Mouse (Mus musculus): ENCODE results near the gene Zfp94.

Gene Zfp94

DNA sequence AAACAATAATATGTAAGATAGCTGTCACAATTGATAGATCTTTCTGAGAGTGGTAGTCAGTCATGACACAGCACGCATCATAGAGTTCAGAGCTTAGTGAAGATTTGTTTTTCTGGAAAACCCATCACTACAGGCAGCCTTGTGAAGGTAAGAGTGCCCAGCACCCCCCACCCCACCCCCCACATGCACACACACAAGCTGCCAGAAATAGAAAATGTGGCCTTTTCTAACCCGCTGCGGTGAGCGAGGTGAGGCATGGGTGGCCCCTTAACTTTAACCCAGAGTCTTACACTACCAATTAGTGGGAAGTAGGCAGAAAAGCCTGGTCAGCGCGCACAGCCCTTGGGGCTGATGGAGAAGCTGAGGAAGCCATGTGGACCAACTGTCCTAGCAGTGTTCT is 45.3 kb downstream of the Zfp94 start:
- no peak for DNase-seq

DNA sequence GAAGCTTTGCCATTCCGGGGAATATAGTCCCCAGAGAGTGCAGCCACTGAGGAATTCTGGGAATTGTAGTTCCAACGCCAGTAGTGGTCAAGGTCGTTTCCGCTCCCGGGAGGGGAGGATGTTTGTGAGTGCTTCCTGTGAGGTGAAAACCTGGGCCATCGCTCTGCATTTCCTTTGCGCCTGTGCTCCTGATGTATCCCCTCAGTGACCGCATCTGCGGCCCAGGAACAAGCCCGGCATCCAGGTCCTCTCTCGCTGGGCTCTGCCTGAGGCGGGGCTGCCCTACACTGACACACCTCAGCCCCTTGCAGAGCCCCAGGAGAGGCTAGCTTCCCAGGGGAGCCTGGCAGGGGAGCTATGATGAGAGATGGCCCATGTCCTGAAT is 46.2 kb downstream of the Zfp94 start, which contains the start of gene Zfp93:
Zfp93 (plus strand) TSS at position 133 of the 385 bp plus-strand sequence.
- peak; percentile 80 to 91 for DNase-seq

DNA sequence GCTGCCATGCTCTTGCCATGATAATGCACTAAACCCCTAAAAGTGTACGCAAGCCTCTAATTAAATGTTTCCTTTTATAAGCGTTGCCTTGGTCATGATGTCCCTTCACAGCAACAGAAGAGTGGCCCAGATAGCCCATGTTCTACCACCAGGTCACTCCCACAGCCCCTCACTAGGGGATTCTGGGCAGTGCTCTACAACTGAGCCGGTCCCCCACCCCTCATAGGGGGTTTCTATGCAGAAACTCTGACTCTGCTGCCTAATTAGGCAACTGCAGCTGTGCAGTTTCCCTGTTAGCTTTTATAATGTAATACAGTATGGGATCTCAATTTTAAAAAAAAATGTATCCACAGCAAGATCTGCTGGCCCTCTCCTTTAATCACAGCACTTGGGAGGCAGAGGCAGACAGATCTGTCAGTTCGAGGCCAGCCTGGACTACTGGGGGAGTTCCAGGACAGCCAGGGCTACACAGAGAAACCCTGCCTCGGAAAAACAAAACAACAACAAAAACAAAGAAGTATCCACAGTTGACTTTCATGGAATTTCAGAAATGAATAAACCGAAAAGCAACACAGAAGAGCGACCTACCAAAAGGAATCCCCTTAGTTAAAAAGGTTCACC is 46.7 kb downstream of the Zfp94 start:
- DNase-seq, result peak in 1 of 2 experiments; percentile 29

DNA sequence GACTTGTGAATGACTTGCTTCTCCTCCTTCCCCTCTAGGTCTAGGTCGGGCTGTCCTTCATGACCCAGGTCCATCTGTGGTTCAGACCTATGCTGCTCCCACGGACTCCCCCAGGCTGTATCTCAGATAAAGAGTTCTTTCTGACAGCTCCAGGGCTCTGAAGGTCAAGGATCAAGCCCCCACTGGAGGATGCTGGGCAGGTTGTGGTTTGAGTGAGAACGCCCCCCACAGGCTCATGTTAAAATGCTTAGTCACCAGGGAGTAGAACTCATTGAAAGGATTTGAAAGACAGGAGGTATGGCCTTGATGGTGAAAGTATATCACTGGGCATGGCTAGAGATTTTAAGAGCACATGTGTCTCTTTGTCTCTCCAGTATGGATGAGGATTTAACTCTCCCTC is 47.2 kb downstream of the Zfp94 start:
- no peak for DNase-seq

DNA sequence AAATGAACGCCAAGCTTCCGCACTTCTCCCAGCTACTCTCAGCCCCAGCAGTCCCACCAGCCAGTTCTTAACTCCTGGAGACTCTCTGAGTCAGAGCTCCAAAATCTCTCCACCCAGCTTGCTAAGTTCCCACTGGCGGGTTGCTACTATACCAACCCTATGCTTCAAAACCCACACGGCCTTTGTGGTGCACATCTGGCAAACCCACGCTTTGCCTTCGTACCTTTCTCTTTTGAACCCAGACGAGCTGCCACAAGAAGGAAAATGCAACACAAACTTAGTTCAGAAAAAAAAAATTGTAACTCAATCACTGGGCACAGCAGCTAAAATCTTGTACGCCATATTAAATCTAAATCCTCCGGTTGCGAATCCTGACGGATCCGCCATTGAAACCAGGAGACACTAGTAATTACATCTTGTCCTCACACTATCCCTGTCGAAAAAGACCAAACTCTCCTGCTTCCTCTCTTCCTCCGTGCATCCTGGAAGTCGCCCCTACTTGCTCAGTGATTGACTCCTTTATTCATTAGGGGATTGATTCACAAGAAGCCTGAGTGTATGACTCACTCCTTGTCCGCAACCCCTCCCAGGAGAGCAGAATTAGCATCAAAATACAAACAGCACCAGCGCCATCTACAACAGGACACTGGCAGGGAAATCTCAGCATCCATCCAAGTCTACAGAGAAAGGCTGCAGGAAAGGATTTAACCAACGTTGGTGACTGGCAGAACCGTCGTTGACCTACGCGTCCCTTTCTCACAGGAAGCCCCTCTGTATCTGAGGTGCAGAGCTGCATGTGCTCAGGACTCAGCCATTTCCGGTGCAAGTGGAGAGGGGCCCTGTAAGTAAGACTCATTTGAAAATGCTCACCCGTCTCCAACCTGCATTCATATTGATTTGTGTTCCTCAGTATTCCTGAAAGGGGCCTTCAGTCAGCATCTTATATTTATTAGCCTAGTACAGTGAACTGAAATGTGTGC is 48.0 kb downstream of the Zfp94 start:
- no peak for DNase-seq

DNA sequence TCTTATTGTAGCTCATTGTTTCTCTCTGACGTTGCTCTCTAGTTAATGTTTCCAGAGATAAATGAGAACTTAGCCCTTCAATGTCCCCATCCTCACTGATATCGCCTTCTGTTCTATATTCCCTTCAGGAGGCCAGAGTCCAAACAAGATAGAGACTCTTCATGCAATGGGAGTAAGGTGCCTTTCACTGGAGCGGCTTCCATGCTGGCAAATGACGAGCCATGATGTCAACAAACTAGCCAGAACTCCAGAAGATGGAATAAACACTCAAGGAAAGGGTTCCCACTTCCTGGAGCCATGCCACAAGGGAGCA is 56.5 kb downstream of the Zfp94 start:
- DNase-seq, result no peak

DNA sequence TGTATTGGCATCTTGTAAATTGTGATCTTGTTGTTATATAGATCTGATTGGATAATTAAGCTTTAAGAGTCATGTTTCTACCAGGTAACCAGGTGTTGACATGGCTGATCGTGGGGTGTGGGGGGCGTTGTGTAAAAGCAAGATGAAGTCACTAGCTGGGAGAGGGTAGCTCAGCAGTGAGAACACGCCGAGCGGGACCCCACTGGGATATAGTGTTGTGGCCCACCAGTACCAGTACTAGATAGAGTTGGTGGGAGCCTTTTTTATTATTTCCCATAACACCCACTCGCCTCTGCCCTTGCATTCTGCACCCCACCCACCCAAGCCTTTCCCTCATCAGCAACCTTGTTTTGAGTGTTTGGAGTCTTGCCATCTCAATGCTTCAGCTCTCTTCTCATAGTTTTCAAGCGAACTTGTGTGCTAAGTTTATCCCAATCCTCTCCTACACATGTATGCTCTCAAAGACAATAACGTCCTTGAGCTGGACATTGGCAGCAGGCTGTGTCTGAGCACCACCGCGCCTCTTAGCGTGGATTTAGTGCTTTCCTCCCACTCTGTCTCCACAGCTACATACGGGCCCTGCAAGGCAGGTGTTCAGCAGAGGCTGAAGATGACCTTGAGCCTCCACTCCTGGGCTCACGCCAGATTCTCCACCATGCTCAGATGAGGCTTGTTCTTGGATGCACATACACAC is 57.0 kb downstream of the Zfp94 start:
- no peak for DNase-seq

DNA sequence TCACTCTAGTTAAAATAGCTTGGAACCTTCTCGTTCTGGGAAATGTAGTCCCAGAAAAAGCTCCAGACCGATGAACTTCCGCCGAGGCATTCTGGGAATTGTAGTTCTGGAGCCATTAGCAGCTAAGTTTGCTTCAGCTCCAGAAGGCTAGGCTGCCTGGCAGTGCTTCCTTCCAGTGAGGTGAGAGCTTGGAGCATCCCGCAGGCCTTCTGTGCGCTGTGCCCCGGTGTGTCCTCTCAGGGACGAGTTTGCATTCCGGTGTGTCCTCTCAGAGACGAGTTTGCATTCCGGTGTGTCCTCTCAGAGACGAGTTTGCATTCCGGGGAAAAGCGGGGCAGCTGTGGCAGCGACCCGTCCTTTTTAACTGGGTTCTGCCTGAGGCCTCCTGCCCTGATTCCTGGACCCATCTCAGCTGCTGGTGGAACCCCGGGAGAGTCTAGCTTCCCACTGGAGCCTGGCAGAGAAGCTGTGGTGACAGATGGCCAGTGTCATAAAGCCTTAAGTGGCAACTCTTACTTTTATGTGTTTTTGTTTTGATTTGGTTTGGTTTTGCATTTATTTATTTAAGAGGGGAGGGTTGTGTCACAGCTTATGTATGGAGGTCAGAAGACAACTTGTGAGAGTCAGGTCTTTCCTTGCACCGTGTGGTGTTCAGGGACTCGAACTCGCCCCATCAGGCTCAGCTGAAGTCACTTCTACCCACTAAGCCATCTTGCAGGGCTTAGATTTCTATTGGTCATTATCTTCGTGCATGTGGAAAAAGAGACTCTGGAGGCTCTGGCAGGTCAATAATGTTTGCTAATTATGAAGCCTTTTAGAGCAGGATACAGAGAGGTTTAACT is 61.6 kb downstream of the Zfp94 start, which contains the start of gene Zfp108:
Zfp108 (plus strand) TSS at position 162 of the 842 bp plus-strand sequence.
- DNase-seq, result peak; percentile 86 to 95

DNA sequence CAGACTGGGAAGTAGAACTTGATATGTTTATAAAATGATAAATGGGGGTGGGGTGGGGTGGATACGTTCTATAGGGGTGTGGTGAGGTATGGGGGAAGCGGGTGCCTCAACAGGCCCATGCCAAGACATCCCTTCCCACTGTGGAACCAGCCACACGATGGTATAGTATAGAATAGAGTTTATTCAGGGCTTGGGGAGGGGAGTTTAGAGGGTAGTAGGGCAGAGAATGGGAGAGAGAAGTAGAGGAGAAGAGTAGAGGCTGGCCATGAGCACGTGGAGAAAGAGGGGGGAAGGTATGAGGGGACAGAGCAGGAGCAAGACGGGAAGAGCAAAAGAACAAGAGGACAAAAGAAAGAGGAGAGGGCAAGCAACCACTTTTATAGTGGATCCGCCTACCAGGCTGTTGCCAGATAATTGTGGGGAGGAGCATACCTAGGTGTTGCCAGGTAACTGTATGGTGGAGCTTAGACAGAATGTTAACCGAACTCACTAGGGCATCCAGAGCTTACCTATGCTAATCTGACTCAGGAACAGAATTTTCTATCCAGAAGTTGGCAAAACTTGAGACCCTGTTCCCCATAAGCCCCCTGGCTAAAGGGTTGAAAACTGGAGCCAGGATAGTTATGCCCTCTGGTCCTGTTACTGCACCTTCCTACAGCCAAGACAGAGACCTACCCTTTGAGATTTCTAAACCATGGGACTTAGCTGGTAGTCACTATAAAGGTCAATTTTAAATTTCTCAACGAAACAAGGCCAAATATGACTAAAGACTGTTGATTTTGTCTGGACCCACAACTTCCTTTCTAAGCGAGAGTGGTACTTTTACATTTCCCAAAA is 62.5 kb downstream of the Zfp94 start:
- DNase-seq, result no peak

Data from cerebellum, adult 18-20 months (tissue).